Mouse (Mus musculus): Measurements from ENCODE around the gene Arhgef15. TPM values are rescaled to one million over a fixed set of nuclear protein-coding genes. Genes with fewer than 3 reads are reported as not detected.

Gene Arhgef15
- polyA plus RNA-seq, 1 experiment from 2014 or later, result 2.8 TPM

DNA sequence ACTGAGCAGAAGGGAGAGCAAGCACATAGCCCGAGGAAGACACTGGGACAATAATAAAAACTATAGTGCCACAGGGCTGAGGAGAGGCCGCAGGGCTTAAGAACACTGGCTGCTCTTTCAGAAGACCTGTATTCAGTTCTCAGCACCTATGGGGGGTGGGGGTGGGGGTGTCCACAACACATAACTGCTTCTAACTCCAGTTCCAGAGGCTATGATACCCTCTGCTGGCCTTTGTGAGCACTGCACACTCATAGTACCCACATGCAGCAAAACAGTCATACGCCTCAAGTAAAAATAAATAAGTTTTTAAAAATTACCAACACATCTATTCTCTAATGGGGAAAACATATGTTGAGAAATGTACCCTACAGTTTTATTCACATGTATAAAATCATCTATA lies 37.1 kb upstream of the Arhgef15 start:
- Histone ChIP-seq H3K9me3 (ENCODE audit: control insufficient read depth, low read length) (no peaks in the 10 kb centered on the region), H3K9ac (ENCODE audit: low read length) (no peak overlapping the region), H3K4me3 (ENCODE audit: low read depth, low read length) (no peak overlapping the region), H3K36me3 (ENCODE audit: control insufficient read depth, insufficient read depth, low read length) (peaks cover 33% of the 10 kb centered on the region), H3K4me2 (replicated peaks; ENCODE audit: low read depth) (no peak overlapping the region), H3K4me1 (replicated peaks; ENCODE audit: control insufficient read depth, insufficient read depth) (no peaks in the 10 kb centered on the region), H3K27me3 (ENCODE audit: control insufficient read depth, insufficient read depth, low read length) (no peaks in the 10 kb centered on the region), H3K27ac (replicated peaks) (no peak overlapping the region)
- ATAC-seq (ENCODE audit: low FRiP score, low TSS enrichment) (no peak), DNase-seq (ENCODE audit: low spot score) (no peak)
- TF ChIP-seq EP300 (optimal IDR thresholded peaks at IDR 0.05) (no peak), CTCF (IDR thresholded peaks at IDR 0.05; ENCODE audit: low read depth) (peak; percentile 48)
- 93% methylated on average over 3 of the region's 3 CpGs for WGBS

DNA sequence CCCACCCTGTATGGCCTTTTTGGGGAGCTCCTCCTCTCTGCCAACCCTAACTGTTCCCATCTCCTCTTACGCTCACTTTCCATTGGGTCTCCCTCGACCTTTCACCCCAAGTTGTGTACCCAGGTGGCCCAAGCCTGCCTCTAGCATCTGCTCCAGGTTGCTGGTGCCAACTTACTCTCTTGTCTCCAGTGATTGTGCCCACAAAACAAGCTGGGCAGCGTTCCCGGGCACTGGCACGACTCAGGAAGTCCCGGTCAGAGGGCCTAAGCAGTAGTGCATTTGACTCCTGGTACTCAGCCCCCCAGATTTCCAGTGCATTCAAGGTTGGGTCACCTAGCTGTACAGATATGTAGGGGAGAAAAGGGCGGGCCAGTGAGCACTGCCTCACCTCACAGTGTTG lies 35.8 kb upstream of the Arhgef15 start:
- H3K9ac ChIP-seq (ENCODE audit: low read length), result no peak overlapping the region
- peaks cover 33% of the 10 kb centered on the region for H3K36me3 ChIP-seq (ENCODE audit: control insufficient read depth, insufficient read depth, low read length)
- H3K4me1 ChIP-seq (replicated peaks; ENCODE audit: control insufficient read depth, insufficient read depth), result no peaks in the 10 kb centered on the region
- H3K4me2 ChIP-seq (replicated peaks; ENCODE audit: low read depth), result no peak overlapping the region
- no peak overlapping the region for H3K4me3 ChIP-seq (ENCODE audit: low read depth, low read length)
- no peak overlapping the region for H3K27ac ChIP-seq (replicated peaks)
- no peak for ATAC-seq (ENCODE audit: low FRiP score, low TSS enrichment)
- DNase-seq (ENCODE audit: low spot score), result no peak
- TF ChIP-seq CTCF (IDR thresholded peaks at IDR 0.05; ENCODE audit: low read depth) (no peak), EP300 (optimal IDR thresholded peaks at IDR 0.05) (no peak)
- WGBS, result 85% methylated on average over 7 of the region's 7 CpGs
- H3K27me3 ChIP-seq (ENCODE audit: control insufficient read depth, insufficient read depth, low read length), result no peaks in the 10 kb centered on the region
- H3K9me3 ChIP-seq (ENCODE audit: control insufficient read depth, low read length), result no peaks in the 10 kb centered on the region

DNA sequence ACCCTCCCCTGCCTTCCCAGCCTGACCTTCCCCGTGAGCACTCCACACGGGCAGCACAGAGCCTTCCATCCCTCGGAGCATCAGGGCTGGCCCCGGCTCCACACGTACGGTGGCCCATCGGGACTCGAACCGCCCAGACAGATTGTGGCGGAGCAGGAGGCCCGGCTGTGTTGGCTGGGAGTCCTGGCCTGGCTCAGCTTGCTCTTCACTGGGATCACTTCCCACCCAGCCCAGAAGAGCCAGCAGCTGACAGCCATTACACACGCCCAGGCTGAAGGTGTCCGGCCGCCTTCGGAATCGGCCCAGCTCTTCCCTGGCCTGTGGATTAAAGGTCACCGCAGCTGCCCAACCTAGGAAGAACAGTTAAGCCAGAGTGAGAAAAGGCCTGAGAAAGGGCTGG lies 31.1 kb upstream of the Arhgef15 start:
- Histone ChIP-seq H3K9me3 (ENCODE audit: control insufficient read depth, low read length) (no peaks in the 10 kb centered on the region), H3K27ac (replicated peaks) (no peak overlapping the region), H3K36me3 (ENCODE audit: control insufficient read depth, insufficient read depth, low read length) (peaks cover 25% of the 10 kb centered on the region), H3K4me2 (replicated peaks; ENCODE audit: low read depth) (no peak overlapping the region), H3K4me1 (replicated peaks; ENCODE audit: control insufficient read depth, insufficient read depth) (no peaks in the 10 kb centered on the region), H3K27me3 (ENCODE audit: control insufficient read depth, insufficient read depth, low read length) (no peaks in the 10 kb centered on the region), H3K4me3 (ENCODE audit: low read depth, low read length) (no peak overlapping the region), H3K9ac (ENCODE audit: low read length) (no peak overlapping the region)
- WGBS, result 84% methylated on average over 17 of the region's 17 CpGs
- DNase-seq (ENCODE audit: low spot score), result no peak
- no peak for TF ChIP-seq CTCF (IDR thresholded peaks at IDR 0.05; ENCODE audit: low read depth)
- no peak for TF ChIP-seq EP300 (optimal IDR thresholded peaks at IDR 0.05)
- ATAC-seq (ENCODE audit: low FRiP score, low TSS enrichment), result no peak

DNA sequence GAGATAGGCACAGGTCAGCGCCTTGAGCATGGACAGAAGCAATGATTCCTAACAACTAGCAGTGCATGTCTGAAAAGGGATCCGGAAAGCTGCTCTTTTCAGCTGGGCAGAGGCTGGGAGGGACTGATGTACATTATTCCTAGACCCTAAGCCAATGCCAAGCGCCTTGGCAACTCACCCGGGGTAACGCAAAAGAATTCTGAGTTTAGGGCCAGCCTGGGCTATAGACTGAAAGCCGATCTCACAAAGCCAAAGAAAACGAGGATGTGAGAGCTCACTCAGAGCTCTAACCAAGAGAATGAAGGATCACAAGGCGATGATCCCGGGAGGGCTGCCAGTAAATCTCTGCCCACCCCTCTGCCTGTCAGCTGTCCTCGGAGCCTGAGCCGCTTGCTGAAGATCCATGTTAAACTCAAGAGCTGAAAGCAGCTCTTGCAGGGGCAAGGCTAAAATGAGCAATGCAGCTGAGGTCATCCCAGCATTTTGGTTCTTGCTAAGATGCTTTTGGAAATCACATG lies 30.1 kb upstream of the Arhgef15 start:
- H3K9me3 ChIP-seq (ENCODE audit: control insufficient read depth, low read length), result no peaks in the 10 kb centered on the region
- DNase-seq (ENCODE audit: low spot score), result no peak
- no peak overlapping the region for H3K4me2 ChIP-seq (replicated peaks; ENCODE audit: low read depth)
- no peak overlapping the region for H3K4me3 ChIP-seq (ENCODE audit: low read depth, low read length)
- ATAC-seq (ENCODE audit: low FRiP score, low TSS enrichment), result no peak
- H3K27ac ChIP-seq (replicated peaks), result no peak overlapping the region
- no peaks in the 10 kb centered on the region for H3K4me1 ChIP-seq (replicated peaks; ENCODE audit: control insufficient read depth, insufficient read depth)
- peaks cover 25% of the 10 kb centered on the region for H3K36me3 ChIP-seq (ENCODE audit: control insufficient read depth, insufficient read depth, low read length)
- WGBS, result 89% methylated on average over 11 of the region's 11 CpGs
- H3K27me3 ChIP-seq (ENCODE audit: control insufficient read depth, insufficient read depth, low read length), result no peaks in the 10 kb centered on the region
- no peak for TF ChIP-seq CTCF (IDR thresholded peaks at IDR 0.05; ENCODE audit: low read depth)
- no peak overlapping the region for H3K9ac ChIP-seq (ENCODE audit: low read length)

DNA sequence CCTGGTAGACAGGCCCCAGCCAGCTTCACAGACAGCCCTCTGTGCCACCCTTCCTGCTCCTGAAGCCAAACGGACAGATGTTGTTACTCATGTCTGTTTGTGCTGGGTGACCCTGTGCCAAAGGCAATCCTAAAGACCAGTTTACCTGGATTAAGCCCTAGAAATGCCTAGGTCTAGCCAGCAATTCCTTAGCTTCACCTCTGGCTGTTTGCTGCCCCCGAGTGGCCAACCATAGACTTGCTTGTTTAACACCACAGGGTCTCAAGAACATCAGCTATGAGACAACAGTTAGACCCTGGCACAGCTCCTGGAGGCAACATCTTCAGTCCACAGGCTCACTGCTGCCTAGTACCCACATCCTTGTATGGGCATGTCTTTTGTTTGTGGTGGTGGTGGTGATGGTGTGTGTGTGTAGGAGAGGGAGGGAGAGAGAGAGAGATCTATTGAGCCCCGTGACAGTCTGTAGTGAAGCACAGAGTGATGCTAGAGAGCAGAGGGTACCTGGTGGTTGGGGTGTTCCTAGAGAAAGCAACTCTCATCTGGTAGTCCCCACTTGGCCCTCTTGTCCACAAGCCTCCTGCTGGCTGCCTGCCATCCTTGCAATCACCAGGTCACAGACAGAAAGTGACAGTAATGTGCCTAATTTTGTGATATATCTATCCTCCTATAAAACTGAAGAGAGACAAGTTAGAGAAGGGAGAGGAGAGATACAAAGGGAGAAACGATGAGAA lies 25.5 kb upstream of the Arhgef15 start:
- DNase-seq (ENCODE audit: low spot score), result peak; percentile 85
- H3K27me3 ChIP-seq (ENCODE audit: control insufficient read depth, insufficient read depth, low read length), result no peaks in the 10 kb centered on the region
- H3K9ac ChIP-seq (ENCODE audit: low read length), result no peak overlapping the region
- H3K4me1 ChIP-seq (replicated peaks; ENCODE audit: control insufficient read depth, insufficient read depth), result 0 out of 2 replicates have a peak, but pooled peaks cover 5% of the 10 kb centered on the region
- ATAC-seq (ENCODE audit: low FRiP score, low TSS enrichment), result peak; percentile 44
- H3K4me2 ChIP-seq (replicated peaks; ENCODE audit: low read depth), result no peak overlapping the region
- no peaks in the 10 kb centered on the region for H3K9me3 ChIP-seq (ENCODE audit: control insufficient read depth, low read length)
- TF ChIP-seq CTCF (IDR thresholded peaks at IDR 0.05; ENCODE audit: low read depth), result peak; percentile 95
- no peak for TF ChIP-seq EP300 (optimal IDR thresholded peaks at IDR 0.05)
- no peak overlapping the region for H3K4me3 ChIP-seq (ENCODE audit: low read depth, low read length)
- H3K27ac ChIP-seq (replicated peaks), result no peak overlapping the region
- WGBS, result 31% methylated on average over 4 of the region's 4 CpGs
- peaks cover 6% of the 10 kb centered on the region for H3K36me3 ChIP-seq (ENCODE audit: control insufficient read depth, insufficient read depth, low read length)

DNA sequence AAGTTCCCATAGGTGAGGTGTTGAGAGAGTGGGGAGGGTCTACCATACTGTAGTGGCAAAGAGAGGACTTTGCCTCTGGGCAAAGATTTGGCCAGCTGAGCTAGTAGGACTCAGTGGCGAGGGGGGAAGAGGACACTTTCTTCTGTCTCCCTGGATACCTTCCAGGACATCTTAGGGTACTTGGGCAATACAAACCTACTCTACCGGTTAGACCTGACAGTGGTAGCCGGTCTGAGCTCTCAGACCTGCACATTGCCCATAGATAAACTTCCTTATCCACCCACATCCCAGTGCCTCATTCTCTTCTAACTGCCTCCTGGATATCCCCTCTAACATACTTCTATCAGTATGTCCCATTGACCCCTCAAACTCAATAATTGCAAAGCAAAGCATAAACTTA lies 23.6 kb upstream of the Arhgef15 start:
- ATAC-seq (ENCODE audit: low FRiP score, low TSS enrichment) (no peak), DNase-seq (ENCODE audit: low spot score) (no peak)
- H3K9me3 ChIP-seq (ENCODE audit: control insufficient read depth, low read length), result no peaks in the 10 kb centered on the region
- H3K36me3 ChIP-seq (ENCODE audit: control insufficient read depth, insufficient read depth, low read length), result no peaks in the 10 kb centered on the region
- H3K27me3 ChIP-seq (ENCODE audit: control insufficient read depth, insufficient read depth, low read length), result no peaks in the 10 kb centered on the region
- TF ChIP-seq EP300 (optimal IDR thresholded peaks at IDR 0.05), result no peak
- TF ChIP-seq CTCF (IDR thresholded peaks at IDR 0.05; ENCODE audit: low read depth), result no peak
- H3K27ac ChIP-seq (replicated peaks), result 0 out of 2 replicates have a peak overlapping the region, but pooled peaks have one; percentile 49
- 0 out of 2 replicates have a peak, but pooled peaks cover 5% of the 10 kb centered on the region for H3K4me1 ChIP-seq (replicated peaks; ENCODE audit: control insufficient read depth, insufficient read depth)
- whole genome bisulfite sequencing, result 46% methylated on average over 3 of the region's 3 CpGs
- H3K4me3 ChIP-seq (ENCODE audit: low read depth, low read length), result no peak overlapping the region
- H3K9ac ChIP-seq (ENCODE audit: low read length), result no peak overlapping the region
- H3K4me2 ChIP-seq (replicated peaks; ENCODE audit: low read depth), result no peak overlapping the region
